Mouse (Mus musculus): ENCODE measurements around the gene Sri.
"Not testable (repeated sequence)": the region's sequence is repeated elsewhere in the genome, so short reads cannot be mapped to it uniquely, and the experiment has no call there.

The Sri gene

DNA sequence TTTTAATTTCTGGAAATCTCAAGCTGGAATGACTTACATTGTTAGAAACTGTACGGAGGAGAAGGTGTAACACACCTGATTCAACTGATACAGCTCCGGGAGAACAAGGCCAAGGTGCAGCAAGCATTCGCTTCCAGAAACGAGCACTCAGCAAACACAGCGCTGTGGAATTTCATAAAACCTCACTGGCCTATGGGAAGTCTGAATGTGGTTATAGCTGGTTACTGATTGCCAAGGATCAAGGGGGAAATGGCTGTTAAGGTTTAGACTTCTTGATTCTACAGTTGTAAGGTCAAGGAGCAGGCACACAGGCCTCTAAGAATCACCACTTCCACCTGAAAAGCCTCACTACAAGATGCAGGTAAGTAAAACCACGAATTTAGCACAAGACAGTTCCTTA, at the start of gene Sri:
TSS of gene Sri (plus strand) at position 224 of the 400 bp plus-strand sequence.
- no peak for DNase-seq

DNA sequence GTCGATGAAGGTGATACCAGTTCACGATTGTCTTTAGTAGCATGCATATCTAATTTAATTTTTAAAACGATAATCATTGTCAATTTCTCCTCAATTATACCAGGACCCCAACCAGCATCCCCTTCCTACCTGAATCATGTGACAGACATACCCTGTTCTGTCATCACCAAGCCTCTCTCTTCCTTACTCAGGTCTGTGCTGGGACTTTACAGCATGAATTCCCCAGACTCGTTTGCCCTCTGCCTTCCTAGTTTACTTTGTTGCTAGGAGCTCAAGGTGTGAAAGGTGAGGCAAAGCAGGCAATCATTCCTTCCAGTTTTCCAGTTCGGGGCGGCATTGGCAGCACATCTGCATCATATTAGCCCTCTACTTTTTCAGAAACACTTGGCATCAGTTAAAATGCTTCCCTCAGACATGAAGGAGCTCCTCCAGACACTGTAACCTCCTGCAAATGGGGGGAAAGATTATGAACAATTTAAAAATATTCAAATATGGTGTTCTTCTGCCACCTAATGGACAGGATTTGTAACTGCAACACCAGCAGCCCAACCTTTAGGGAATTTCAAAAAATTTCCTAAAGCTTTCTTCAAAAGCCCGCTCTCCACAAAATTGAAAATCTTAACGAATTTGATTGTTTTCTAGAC, 49.4 kb upstream of the Sri start:
- no peak for DNase-seq

DNA sequence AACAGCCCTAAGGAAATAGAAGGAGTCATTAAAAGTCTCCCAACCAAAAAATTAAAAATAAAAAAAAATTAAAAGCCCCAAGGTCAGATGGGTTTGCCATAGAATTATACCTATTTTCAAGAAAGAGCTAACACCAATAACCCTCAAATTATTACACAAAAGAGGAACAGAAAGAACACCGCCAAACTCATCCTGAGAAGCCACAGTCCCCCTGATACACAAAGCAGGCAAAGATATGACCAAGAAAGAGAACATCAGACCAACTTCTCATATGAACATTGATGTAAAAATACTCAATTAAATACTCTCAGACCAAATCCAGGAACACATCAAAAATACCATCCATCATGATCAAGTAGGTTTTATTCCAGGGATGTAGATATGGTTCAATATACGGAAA, 48.8 kb upstream of the Sri start:
- DNase-seq = no peak

DNA sequence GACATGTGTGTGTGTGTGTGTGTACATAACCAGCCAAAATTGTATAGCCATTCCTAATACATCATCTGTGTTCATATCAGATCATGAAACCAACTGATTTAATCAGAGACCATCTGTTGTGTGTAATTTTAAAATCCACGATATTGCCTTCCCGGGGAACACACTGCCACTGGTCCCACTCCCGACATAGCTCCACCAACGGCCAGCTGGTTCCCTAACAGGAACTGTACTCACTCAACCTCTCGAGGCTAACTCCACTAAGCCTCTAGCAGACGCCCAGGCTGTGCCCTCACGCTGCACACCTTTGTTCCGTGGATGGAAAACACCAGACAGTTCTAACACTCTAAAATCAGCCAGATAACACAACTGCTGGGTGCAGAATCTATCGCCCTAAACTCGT, 45.4 kb upstream of the Sri start:
- DNase-seq = no peak

DNA sequence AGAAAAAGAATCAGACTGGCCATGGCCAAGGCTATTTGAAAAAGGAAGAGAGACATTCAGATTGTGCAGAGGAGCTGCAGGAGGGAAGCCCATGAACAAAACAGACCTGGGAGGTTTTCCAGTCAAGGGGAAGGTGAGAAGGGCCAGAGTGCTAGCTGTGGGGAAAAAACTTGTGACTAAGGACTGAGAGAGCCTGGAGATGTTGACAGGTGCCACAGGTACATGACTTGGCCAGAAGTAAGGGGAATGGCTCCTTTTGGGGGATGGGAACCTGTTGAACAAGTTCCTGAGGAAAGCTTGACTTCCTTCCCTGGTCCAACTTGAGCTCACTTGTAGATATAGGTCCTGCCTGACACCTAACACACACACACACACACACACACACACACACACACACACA, 43.1 kb upstream of the Sri start:
- DNase-seq = no peak

DNA sequence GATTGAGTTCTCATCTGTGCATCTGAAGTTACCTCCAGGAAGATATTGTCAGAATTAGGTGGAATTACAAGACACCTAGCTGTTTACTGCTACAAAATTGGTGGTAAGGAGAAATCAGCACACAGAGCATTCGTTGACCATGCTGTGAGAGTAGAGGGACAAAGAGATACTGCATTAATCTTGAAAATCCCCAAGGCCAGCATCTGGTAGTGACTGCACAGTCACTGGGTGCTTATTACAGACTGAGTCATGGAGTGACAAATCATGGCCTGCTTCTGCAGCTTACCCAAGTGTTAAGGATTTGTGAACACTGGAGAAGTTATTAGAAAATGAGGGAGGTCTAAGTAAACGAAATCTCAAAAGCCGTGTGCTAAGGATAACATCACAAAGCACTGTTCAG, 32.6 kb upstream of the Sri start:
- DNase-seq = no peak

DNA sequence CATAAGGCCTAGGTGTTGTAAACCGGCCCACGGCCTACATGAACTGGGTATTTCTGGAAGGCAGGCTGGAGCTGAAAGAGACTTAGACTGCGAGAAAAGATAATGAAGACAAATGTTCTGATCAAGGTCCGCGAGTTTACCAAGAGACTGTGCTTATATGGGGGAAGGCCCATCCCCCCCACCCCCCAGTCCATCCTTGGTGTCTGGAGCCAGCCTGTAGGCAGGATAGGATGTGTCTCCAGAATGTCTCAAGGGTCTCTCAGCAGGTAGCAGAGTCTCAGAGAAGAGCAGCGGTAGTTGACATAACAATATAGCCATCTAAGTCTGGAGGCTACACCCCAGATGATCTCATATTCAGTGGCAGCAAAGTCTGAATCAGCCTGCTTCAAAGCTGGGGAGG, 11.3 kb upstream of the Sri start:
- not testable (repeated sequence) for DNase-seq

DNA sequence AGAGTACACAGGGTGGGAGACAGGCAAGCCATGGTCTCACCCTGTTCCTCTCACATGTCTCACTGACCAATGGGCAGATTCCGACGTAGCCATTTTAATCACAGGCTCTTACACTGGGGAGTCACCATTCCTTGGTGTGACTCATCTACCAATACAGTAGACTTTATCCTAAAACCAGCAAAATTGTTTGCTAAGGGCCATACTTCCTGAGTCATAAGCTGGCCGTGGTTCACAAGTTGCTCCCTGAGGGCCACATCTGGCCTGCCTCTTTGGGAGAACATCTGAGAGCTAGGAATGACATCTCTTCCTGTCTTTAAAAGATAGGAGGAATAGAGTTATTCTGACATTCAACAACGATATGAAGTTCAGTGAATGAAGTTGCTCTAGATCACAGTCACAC, 7.9 kb downstream of the Sri start:
- DNase-seq = no peak

DNA sequence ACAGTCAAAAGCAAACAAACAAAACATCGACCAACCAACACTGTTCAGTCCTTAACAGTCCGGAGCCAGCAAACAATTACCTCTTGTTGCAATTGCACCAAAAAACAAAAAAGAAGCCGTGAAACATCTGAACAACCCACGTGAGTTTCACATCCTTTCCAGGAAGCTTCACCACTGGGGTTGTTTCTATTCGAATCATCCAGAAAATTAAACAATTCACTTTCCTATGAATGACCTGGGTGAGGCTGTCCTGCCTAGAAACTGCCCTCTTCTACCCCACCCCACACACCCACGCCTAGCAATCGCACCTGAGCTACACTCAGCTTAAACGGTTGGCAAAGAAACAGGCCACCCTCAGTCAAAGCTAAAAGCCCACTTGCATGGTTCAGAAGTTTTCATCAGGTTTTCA, 9.8 kb downstream of the Sri start:
- DNase-seq = peak in 1 of 2 experiments; percentile 17

DNA sequence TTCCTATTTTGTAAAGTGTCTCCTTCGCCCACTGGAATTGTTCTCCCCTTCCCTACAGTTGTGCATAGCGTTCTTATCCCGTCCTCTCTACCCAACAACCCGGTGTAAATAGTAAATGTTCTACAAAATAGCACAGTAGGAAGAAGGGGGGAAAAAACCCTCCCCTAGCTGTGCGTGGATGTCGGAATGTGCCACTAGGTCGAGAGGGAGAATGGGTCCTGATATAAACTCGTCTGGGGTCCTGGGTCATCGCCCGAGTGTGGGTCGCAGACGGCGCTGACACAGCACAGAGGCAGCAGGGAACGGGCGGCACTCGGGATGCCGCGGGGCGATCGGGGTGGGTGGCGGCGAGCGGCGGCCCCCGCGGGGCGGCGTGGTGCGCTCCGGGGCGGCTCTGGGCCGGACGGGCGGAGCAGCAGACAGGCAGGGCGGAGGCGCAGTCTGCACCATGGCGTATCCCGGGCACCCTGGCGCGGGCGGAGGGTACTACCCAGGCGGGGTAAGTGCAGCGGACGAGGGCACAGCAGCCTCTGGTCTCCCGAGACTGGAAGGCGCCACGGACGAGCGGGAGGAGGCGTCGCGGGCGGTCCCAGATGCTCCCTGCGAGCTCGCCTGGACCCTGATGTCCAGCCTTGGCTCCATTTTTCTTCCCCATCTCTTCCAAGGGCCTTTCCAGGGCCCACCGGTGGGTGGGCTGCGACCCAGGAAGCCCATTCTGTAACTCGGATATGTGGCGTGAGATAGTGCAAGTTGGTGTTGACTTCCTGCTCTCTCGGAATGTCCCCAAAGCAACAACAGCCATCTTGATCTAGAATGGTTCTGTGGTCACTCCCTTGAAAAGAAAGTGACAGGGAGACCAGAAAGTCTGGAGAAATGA, 10.5 kb downstream of the Sri start:
- DNase-seq = peak; percentile 76 to 80

DNA sequence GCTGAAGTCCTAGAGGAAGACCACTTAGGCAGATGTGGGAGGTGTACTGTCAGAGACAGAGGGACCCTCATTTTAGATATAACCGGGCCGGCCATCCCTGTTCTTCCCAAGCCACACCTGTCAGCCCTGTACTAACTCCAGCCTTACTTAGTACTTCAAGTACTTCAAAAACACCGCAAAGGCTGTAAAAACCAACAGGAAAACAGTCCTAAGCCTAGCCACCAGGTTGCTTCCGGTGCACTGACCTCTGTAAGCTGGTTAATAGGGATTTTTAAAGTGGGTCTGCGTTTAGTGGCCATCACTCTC, 11.1 kb downstream of the Sri start:
- DNase-seq = no peak

DNA sequence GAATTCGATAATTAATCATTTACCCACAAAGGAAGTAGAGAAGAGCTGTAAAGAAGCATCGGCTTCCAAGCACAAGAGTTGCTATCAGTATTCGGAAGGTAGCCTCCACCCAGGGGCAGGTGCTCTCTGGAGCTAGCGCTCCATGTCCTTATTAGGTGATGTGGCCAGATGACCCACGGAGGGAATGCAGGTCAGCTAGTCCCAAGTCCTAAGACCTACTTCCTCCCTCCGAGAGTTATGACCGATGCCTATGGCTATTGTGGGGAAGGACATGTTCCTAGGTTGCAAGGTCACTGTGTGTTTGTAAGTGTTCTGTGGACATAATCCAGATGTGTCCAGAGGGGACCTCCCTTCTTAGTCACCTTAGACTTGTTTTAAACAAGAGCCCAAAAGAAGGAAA, 12.2 kb downstream of the Sri start:
- no peak for DNase-seq

DNA sequence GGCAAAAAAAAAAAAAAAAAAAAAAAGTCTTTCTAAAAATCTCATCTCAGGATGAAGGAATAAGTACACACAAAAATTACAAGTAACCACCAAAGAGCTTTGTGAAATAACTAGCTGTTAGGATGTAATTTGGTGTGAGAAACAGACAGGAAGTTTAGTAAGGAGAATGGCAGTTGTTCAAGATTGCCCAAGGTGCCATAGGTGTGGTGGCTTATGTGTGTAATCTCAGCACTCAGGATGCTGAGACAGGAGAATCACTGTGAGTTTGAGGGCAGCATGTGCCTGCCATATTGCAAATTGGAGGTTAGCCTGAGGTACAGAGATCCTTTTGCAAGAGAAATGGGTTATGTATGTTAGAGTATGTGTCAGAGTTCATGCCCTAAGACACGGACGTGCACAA, 16.6 kb downstream of the Sri start:
- DNase-seq = no peak

DNA sequence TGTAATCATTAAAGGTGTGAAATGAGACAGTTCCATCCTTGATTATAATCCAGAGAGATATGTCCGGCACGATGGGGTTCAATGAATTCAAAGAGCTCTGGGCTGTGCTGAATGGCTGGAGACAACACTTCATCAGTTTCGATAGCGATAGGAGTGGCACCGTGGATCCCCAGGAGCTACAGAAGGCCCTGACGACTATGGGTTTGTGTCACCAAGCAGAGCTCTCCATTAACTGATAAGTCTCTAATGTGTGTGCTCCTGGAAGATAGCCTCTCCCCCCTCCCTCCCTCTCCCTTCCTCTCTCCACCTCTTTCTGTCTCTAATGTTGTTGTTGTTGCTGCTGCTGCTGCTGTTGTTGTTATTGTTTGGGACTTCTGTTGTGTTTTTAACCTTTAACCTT, 17.3 kb downstream of the Sri start:
- no peak for DNase-seq

DNA sequence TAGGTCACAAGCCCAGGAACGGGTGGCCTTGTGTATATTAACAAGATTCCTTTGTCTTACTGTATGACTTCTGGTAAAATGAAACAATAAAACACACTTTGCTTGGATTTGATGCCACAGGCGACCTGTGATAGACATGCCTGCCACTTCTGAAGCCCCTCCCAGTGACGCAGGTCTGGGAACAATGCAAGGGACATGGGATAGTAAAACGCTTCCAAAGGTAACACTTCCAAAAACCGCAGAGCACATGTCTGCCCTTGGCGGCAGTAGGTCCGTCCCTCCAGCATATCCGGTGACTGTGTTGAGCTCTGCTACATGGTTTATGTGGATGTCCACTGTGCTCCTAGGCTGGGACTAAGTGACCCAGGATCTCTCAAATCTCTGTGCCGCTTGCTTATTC, 27.5 kb downstream of the Sri start:
- DNase-seq = no peak

DNA sequence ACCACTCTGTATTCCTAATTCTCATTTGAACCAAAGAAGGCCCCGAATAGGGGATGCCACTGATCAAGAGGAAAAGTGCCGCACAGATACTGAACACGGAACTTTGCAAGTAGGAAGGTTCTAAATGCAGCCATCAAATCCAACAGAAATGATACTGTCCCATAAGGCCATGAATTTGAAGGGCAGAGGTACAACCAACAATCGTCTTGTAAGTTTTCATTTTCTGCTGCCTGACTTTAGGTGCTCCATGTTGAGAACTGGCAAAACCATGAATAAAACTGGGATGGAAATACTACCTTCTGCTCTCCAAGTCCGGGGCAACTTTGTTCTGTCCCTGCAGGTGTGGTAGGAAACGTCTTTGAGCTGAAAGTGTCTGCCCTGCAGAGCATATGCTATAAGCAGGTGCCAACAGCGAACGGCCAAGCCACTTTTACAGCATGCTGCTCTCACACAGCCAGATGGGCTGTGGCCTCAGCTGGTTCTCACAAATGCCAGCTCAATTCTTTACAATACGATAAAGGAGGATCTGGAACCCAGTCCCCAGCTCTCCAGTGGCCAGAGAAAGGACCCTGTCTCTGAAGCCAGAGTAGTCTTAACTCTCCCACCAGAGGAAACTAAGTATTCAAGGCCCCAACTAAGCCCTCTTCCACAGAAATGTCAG, 28.2 kb downstream of the Sri start:
- no peak for DNase-seq

DNA sequence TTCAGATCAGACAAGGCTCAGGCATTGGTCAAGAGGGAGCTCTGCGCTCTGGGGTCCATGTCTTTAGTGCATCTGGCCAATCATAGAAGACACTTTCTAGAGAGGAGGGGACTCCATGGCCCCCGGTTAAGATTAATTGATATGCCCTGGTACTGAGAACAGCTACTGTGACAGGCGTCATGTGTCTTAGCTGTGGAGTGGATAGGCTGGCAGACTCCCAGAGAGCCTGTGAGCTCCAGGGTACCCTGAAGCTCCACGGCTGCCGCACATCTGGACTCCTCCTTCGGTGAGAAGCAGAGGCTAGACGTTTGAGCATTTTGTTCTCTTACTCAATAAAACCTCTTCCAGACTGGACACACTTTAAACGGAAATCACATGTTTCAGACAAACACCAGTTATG, 31.6 kb downstream of the Sri start:
- no peak for DNase-seq

DNA sequence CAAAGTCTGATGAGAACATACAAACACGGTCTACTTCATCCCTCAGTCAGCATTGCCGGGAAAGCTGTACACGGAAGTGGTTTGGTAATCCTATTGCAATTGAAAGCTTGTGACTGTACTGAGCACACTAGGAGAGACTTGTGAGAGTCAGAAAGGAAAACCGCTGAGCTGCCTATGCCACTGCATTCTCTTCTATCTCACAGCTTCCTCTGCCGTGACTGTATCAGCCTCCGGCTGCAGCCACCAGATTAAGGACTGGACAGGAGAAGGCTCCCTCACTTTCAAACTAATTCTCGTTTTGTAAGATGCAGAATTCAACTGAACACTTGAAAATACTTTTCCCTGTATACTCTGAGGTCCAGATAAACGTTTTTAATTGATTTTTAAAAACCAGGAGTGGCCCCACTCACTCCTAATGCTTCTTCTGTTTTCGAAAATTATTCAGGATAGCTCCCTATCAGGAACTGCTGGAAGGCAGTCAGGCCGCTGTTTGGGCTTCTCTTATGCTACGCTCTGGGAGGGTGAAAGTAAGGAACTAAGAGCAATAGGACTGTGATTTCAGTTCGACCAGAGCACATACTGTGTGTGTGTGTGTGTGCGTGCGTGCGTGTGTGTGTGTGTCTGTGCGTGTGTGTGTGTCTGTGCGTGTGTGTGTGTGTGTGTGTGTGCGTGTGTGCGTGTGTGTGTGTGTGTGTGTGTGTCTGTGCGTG, 37.1 kb downstream of the Sri start:
- no peak for DNase-seq

DNA sequence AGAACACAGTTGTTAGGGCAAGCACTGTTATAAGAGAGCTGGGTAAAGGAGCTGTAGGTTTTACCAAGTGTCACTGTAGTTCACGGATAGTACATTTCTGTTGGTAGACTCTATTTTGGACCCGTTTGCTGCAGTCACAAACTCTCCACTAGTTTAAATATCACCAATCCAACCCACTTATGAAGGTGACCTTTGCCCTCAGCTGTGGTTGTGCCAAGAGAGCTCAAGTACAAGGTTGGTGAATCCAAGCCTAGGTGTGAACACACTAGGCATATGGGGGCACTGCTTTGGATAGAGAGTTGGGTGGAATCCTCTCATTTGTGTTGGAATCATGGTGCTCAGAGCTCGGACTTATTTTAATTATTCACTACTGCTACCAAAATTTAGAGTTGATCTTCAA, 39.8 kb downstream of the Sri start:
- no peak for DNase-seq

DNA sequence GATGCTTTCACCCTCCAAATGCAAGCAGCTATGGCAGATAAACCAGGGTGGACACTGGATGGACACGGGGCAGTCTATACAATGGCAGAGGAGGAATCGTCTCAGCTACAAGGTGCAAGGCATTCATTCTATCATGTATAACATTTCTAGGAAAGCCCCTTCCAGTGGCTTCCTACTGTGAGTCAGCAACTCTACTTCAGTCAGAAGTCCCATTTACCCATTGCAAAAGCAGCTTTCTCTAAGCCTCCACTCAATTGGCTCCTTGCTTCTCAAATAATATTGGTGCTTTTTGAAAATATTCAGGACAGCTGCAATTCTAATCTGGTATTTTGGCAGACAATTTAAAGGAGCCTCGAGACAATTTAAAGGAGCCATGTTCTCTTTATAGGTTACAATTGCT, 42.3 kb downstream of the Sri start:
- no peak for DNase-seq

DNA sequence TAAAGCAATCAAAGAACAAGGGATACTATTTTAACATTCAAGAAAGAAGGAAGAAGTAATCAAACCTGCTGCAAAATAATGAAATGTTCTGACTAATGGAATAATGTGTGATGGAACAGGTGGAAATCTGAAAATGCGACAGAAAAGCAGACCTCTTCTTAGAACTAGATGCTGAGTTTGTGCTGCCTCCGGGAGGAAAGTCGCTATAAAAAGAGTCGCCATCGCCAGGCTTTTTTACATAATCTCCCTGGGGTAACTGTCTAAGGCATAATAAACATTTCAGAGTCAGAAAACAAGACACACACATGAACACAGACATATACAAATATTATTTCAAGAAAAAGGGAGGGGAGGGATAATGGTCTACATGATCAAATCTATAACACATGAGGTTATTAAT, 49.0 kb downstream of the Sri start:
- no peak for DNase-seq

DNA sequence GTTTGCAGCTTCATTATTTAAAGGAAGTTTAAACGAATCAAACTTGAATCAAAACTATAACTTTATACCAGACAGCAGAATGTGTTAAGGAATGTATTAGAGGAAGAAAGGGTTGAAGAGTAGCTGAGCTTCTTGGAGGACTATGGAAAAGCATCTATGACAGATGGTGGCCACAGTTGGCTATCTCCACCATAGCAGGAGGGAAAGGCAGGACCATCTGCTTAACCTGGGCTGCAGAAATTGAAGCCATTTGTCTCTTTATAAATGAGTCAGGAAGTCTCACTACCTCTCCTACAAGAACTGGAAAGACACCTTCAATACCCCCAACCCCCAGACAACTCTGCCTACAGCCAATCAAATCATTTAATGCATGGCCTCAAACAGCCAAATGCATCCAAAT, 49.8 kb downstream of the Sri start:
- DNase-seq = no peak

DNA sequence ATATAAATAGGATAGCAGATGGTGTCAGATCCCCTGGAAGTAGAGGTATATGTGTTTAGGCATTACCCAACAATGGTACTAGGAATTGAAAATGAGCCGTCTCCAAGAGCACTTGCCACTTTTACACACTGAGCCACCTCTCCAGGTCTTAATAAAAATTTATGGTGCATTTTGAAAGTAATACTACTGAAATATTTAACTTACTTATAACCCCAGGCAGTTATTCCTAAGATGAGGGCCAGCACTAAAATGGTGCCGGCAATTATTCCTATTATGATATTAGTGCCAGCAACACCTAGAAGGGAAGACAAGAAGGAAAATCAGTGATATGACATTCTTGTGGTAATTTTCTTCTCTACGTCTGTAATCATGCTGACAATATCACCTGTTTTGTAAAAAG, 65.8 kb downstream of the Sri start:
- DNase-seq = no peak

DNA sequence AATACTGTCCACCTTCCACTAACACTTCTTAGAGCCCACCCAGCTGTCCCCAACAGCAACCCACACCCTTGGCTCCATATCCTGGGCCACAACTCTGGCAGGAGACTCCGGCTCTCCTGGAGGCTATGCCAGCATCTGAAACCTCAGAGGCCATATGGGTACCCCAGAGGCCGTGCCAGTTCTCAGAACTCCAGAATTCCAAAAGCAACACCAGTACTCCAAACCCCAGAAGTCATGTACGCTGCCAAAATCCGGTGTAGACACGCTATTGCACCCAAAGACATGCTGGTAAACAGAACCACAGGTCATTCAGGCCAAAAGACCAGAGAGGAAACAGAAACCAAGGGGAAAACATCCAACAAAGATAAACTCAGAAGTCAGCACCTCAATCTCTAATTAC, 66.4 kb downstream of the Sri start:
- DNase-seq = no peak

All from thymus, adult 18-20 months (tissue).